In the genomic region with DNA sequence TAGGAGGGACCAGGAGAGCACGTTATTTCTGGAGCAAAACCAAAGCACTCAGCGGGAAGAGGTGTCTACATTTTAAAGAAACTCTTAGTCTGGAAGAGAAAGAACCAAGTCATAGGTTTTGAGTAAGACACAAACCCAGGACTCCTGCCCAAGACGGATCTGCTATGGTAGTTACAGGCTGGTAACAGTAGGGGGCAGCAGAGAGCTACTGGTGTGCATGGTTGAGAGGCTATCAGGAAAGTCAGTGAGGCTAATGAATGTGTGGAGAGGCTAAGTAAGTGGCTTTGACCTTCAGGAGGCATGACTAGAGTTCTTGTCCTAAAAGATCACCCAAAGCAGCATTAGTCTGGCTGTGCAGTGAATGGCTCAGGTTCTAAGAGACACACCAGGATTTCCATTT, we compare ENCODE assay signal across 8 mouse cellular contexts. TPM values are rescaled to one million over a fixed set of nuclear protein-coding genes. Genes with fewer than 3 reads are reported as not detected.
A peak's percentile ranks its signal among the peaks of the same experiment; 100 is the strongest.
DNase-seq lines count a peak whose midpoint lies in the region; ATAC-seq lines count a peak whose summit lies in the region.

No protein-coding gene starts in this region.

- H3K4me2 ChIP-seq in forebrain, embryonic 11.5 days (ENCODE audit: low read depth, low read length, severe bottlenecking), result no peak overlapping the region
- no peak overlapping the region for H3K4me2 ChIP-seq in forebrain, embryonic 12.5 days
- H3K4me2 ChIP-seq in hindbrain, embryonic 15.5 days, result no peak overlapping the region
- no peak overlapping the region for H3K4me2 ChIP-seq in stomach, embryonic 15.5 days

- ATAC-seq in forebrain, embryonic 11.5 days (replicated peaks; ENCODE audit: low FRiP score), result 0 out of 2 replicates have a peak, but pooled peaks have one; percentile 32
- ATAC-seq in forebrain, embryonic 12.5 days (ENCODE audit: low FRiP score), result no peak
- 0 out of 2 replicates have a peak, but pooled peaks have one; percentile 34 for ATAC-seq in hindbrain, embryonic 15.5 days (ENCODE audit: low FRiP score, low read depth)
- peak; percentile 90 for ATAC-seq in megakaryocyte progenitor cell, adult 5-6 weeks (replicated peaks; ENCODE audit: poor library complexity)
- peak; percentile 22; the same call in 1 of the 2 replicates for ATAC-seq in stomach, embryonic 15.5 days (ENCODE audit: insufficient read depth, low FRiP score, low read depth)

- no peak overlapping the region for H3K4me3 ChIP-seq in forebrain, embryonic 11.5 days (ENCODE audit: low read depth, low read length)
- H3K4me3 ChIP-seq in forebrain, embryonic 12.5 days (replicated peaks), result no peak overlapping the region
- no peak overlapping the region for H3K4me3 ChIP-seq in hindbrain, embryonic 15.5 days
- no peak overlapping the region for H3K4me3 ChIP-seq in stomach, embryonic 15.5 days (replicated peaks)

- H3K27me3 ChIP-seq in forebrain, embryonic 11.5 days (ENCODE audit: control insufficient read depth, insufficient read depth, low read length), result no peaks in the 10 kb centered on the region
- peaks cover 3% of the 10 kb centered on the region; the same call in 1 of the 2 replicates for H3K27me3 ChIP-seq in forebrain, embryonic 12.5 days
- no peaks in the 10 kb centered on the region for H3K27me3 ChIP-seq in hindbrain, embryonic 15.5 days
- H3K27me3 ChIP-seq in stomach, embryonic 15.5 days (replicated peaks), result 0 out of 2 replicates have a peak, but pooled peaks cover 3% of the 10 kb centered on the region

- H3K9me3 ChIP-seq in forebrain, embryonic 11.5 days (ENCODE audit: control insufficient read depth, low read length), result no peaks in the 10 kb centered on the region
- H3K9me3 ChIP-seq in forebrain, embryonic 12.5 days, result no peaks in the 10 kb centered on the region
- no peaks in the 10 kb centered on the region for H3K9me3 ChIP-seq in hindbrain, embryonic 15.5 days
- no peaks in the 10 kb centered on the region for H3K9me3 ChIP-seq in stomach, embryonic 15.5 days

- WGBS in forebrain, embryonic 11.5 days, result 6% methylated on average over 3 of the region's 3 CpGs
- 12% methylated on average over 3 of the region's 3 CpGs for WGBS in forebrain, embryonic 12.5 days
- WGBS in hindbrain, embryonic 15.5 days, result 16% methylated on average over 3 of the region's 3 CpGs
- WGBS in stomach, embryonic 15.5 days, result 15% methylated on average over 3 of the region's 3 CpGs

- H3K27ac ChIP-seq in forebrain, embryonic 11.5 days (ENCODE audit: low read depth, low read length), result no peak overlapping the region
- H3K27ac ChIP-seq in forebrain, embryonic 12.5 days, result no peak overlapping the region
- H3K27ac ChIP-seq in hindbrain, embryonic 15.5 days (replicated peaks), result no peak overlapping the region
- H3K27ac ChIP-seq in stomach, embryonic 15.5 days, result no peak overlapping the region

- no peaks in the 10 kb centered on the region; the same call in 1 of the 2 replicates for H3K4me1 ChIP-seq in forebrain, embryonic 11.5 days (replicated peaks; ENCODE audit: control insufficient read depth, insufficient read depth, low read length)
- H3K4me1 ChIP-seq in forebrain, embryonic 12.5 days, result 0 out of 2 replicates have a peak, but pooled peaks cover 5% of the 10 kb centered on the region
- 0 out of 2 replicates have a peak, but pooled peaks cover 5% of the 10 kb centered on the region for H3K4me1 ChIP-seq in hindbrain, embryonic 15.5 days (replicated peaks)
- H3K4me1 ChIP-seq in stomach, embryonic 15.5 days, result no peaks in the 10 kb centered on the region

- DNase-seq in forebrain, embryonic 11.5 days (ENCODE audit: low spot score), result peak; percentile 80
- peak; percentile 78 for DNase-seq in adrenal gland, postnatal 10 days
- peak; percentile 64 for DNase-seq in embryo, embryonic 11 days
- peak; percentile 61 to 83 for DNase-seq in layer of hippocampus, postnatal 25 days (ENCODE audit: extremely low spot score in 1 of 2, low spot score in 1 of 2)

- H3K9ac ChIP-seq in forebrain, embryonic 11.5 days (ENCODE audit: low read length), result no peak overlapping the region
- H3K9ac ChIP-seq in forebrain, embryonic 12.5 days, result no peak overlapping the region
- no peak overlapping the region for H3K9ac ChIP-seq in hindbrain, embryonic 15.5 days
- no peak overlapping the region for H3K9ac ChIP-seq in stomach, embryonic 15.5 days

- no peaks in the 10 kb centered on the region for H3K36me3 ChIP-seq in forebrain, embryonic 11.5 days (ENCODE audit: control insufficient read depth, insufficient read depth, low read length)
- H3K36me3 ChIP-seq in forebrain, embryonic 12.5 days (replicated peaks), result no peaks in the 10 kb centered on the region
- H3K36me3 ChIP-seq in hindbrain, embryonic 15.5 days, result no peaks in the 10 kb centered on the region
- H3K36me3 ChIP-seq in stomach, embryonic 15.5 days, result no peaks in the 10 kb centered on the region

RNA-seq across cellular contexts. Expression of a gene that starts 37.0 kb away (rescaled TPM):
- 31.4 and 44.9 TPM in 2 replicates for polyA plus RNA-seq in forebrain, embryonic 11.5 days (2014; fragmentation: Nextera tagmentation; extraction: Ambion mirVana)
- polyA plus RNA-seq in forebrain, embryonic 12.5 days (2016; fragmentation: Nextera tagmentation; extraction: Ambion mirVana), result 39.0 and 43.9 TPM in 2 replicates
- 10 to 100 TPM; 18.4 to 23.8 TPM for total RNA-seq in adrenal gland, postnatal 10 days (2021)
- polyA plus RNA-seq in hindbrain, embryonic 15.5 days (2015; fragmentation: Nextera tagmentation; extraction: Ambion mirVana), result 23.0 and 23.9 TPM in 2 replicates
- total RNA-seq in layer of hippocampus, postnatal 25 days (2021), result 10 to 100 TPM; 22.2 to 31.3 TPM
- 1.6 and 4.3 TPM in 2 replicates for total RNA-seq in megakaryocyte progenitor cell, adult 5-6 weeks (2015)
- 1.6 and 2.7 TPM in 2 replicates for total RNA-seq in megakaryocyte progenitor cell, adult 5-6 weeks (2017)
- 35.6 and 38.6 TPM in 2 replicates for polyA plus RNA-seq in stomach, embryonic 15.5 days (2015; fragmentation: Nextera tagmentation; extraction: Ambion mirVana)

RNA-seq across cellular contexts. Expression of a gene that starts 40.3 kb away (rescaled TPM):
- polyA plus RNA-seq in forebrain, embryonic 11.5 days (2014; fragmentation: Nextera tagmentation; extraction: Ambion mirVana), result 10.4 and 12.7 TPM in 2 replicates
- polyA plus RNA-seq in forebrain, embryonic 12.5 days (2016; fragmentation: Nextera tagmentation; extraction: Ambion mirVana), result 8.4 and 13.8 TPM in 2 replicates
- 1 to 10 TPM in 1 of 2 experiments, not detected in 1; 1.2 TPM for total RNA-seq in adrenal gland, postnatal 10 days (2021)
- 2.3 and 3.0 TPM in 2 replicates for polyA plus RNA-seq in hindbrain, embryonic 15.5 days (2015; fragmentation: Nextera tagmentation; extraction: Ambion mirVana)
- under 1 TPM; 0.66 TPM for total RNA-seq in layer of hippocampus, postnatal 25 days (2021)
- not detected in 2 replicates for total RNA-seq in megakaryocyte progenitor cell, adult 5-6 weeks (2015)
- not detected in 2 replicates for total RNA-seq in megakaryocyte progenitor cell, adult 5-6 weeks (2017)
- 3.1 and 4.6 TPM in 2 replicates for polyA plus RNA-seq in stomach, embryonic 15.5 days (2015; fragmentation: Nextera tagmentation; extraction: Ambion mirVana)
